Mouse (Mus musculus): ENCODE results near the gene Gm47791. TPM values are rescaled to one million over a fixed set of nuclear protein-coding genes. Genes with fewer than 3 reads are reported as not detected.

Gene Gm47791
- total RNA-seq, 2 experiments from 2014 or later = not detected

DNA sequence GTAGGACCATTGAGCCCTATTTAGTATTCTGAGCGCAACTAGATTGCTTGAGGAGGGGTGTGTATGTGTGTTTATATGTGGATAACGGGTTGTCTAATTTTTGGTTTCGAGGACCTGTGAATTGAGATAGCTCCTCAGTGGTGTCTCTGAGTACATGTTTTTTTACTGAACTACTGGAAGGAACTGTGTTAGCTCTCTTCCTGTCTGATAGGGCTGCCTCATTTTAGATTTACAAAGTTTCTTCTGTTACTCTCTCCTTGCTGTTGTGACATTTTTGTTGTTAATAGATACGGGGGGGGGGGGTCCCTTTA, 45.2 kb downstream of the Gm47791 start:
- intact Hi-C loops (cut with DNase I) = no loop called here
- DNase-seq = no peak

DNA sequence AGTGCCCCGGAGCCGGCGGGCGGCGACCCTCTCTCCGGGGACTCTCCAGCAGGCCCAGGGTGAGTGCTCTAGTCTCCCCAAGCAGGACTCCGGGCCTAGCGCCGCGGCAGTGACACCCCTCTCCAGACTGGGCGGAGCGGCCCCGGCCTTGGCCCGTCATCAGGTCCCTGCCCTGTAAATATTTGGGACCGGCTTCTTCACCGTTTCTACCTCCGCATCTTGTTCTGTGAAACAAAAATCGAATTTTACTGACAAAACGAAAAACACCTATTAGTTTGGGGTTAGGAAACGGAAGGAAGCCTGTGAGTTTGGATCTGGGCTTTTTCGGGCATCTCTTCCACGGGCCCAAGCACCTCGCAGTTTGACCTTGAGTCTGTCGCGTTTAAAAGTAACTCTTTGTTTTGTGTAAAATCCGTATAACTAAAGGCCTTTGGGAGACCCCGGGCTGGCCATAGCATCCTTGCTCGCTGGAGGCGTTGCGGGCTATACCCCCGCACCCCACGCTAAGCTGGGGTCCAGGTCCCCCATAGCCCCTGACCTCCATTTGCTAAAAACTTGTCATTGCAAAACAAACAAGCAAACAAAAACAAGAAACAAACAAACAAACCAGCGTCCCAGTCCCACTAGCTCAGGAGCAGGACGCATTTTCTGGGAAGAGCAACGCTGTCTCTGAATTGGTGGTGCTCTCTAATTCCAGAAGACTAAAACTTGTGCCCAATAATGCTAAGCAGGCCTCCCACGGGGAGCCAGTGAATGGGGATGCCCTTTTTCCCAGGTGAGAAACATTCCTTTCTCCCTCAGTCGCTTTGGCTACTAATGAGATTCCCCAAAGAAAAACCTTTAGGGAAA, 45.8 kb downstream of the Gm47791 start:
- DNase-seq = no peak
- intact Hi-C loops (cut with DNase I) = no loop called here

DNA sequence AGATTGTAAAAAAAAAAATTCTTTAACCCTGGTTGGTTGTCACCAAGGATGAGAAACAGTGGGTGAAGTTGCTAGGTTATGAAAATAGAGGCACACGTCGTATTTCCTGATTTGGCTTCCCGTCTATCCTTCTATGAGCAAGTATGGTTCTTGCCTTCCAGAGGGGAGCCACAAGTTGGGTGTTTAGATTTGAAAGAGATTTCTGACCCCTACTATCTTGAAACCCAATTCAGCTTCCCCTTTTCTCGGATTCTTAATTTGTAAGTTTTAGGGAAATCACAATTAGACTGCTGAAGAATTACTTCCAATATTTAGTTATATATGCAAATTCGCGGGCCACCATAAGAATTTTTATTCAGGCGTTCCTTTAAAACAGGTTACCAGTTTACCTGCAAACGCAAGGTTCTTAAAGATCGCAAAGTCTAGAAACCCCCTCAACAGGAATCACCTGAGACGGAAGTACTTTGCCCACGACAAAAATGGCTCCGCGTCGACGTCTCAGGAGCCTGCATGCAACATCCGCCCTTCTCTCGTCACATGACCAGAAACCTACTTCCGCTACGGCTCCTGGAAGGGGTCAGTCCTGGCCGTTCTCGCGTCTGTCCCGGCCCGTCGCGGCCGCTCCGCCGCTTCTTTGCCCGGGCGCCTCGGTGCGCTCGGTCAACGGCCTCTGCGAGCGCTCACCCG, 46.6 kb downstream of the Gm47791 start, which contains the start of gene Mff:
Gene Mff, plus strand, starts transcription at position 552 of the 687 bp plus-strand sequence.
- intact Hi-C loops (cut with DNase I) = no loop called here
- DNase-seq = peak; percentile 92

Other genes with a start within 250 kb of the Gm47791 start
- 1 to 10 TPM; 1.7 TPM for gene Col4a4, start 184.4 kb downstream of the Gm47791 start, total RNA-seq (2021)
- gene Col4a3, start 184.3 kb downstream of the Gm47791 start, total RNA-seq (2021) = 1 to 10 TPM in 1 of 2 experiments, under 1 TPM in 1; 0.32 to 1.1 TPM
- 100 to 1,000 TPM; 257 to 259 TPM for gene Mff, start 46.4 kb downstream of the Gm47791 start, total RNA-seq (2021)
- not detected for gene Tm4sf20, start 2.8 kb downstream of the Gm47791 start, total RNA-seq (2021)
- gene Agfg1, start 68.2 kb upstream of the Gm47791 start, total RNA-seq (2021) = 100 to 1,000 TPM in 1 of 2 experiments, 10 to 100 TPM in 1; 96.1 to 106 TPM
- gene A030005L19Rik, start 142.1 kb upstream of the Gm47791 start, total RNA-seq (2021) = under 1 TPM; 0.46 to 0.84 TPM
- not detected for gene A030014E15Rik, start 153.7 kb upstream of the Gm47791 start, total RNA-seq (2021)
- gene Gm6217, start 160.2 kb upstream of the Gm47791 start, total RNA-seq (2021) = not detected
- gene A030003K21Rik, start 172.1 kb upstream of the Gm47791 start, total RNA-seq (2021) = not detected
- not detected for gene Gm7544, start 184.8 kb upstream of the Gm47791 start, total RNA-seq (2021)
- not detected for gene Gm47955, start 189.0 kb upstream of the Gm47791 start, total RNA-seq (2021)
- gene Gm47959, start 229.3 kb upstream of the Gm47791 start, total RNA-seq (2021) = not detected

Data from left cerebral cortex, postnatal 4 days (tissue).